In the genomic region with DNA sequence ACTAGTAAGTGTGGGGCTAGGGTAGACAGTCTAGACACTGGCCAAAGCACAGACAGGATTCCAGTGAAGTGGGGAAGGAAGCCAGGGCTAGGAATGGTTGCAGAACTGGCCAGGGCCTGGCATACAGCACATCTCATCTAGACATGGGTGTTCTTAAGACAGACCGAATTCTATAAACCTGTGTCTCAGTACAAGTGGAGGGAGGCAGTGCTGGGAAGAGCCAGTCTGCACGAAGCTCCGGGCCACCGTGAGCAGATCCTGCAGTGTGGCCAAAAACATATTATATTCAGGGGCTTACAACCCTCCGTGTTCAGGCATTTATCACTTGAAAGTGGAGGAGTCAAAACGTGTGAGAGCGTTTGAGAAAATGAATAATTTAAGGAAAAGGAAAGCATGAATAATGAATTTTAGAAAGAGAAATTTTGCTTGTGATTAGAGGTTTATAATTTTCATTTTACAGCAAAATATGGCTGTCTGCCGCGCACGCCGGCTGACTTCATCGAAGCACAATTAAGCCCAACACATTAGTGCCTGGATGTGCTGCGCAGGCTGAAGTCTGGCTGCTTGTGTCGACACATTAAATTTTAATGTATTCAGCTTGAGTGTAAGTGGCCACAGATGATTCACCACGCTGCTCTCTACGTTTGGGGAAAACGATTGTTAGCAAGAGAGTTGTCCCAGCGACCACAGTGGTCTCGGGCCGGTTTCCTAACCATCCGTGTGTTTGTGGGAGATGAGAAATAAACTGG, we compare ENCODE assay signal across 19 mouse cellular contexts.
DNase-seq lines count a peak whose midpoint lies in the region; ATAC-seq and TF ChIP-seq lines count a peak whose summit lies in the region.
"Had no signal": no experiment of that assay in that cellular context is flagged by ENCODE, and none has a peak within 500 bp of the region (broad histone marks: within the 10 kb centered on the region; RNA-seq: fewer than 3 reads in every experiment).

No protein-coding gene starts in this region.

- peak; percentile 70 for ATAC-seq in forebrain, postnatal 0 days
- ATAC-seq in forebrain, embryonic 11.5 days (replicated peaks; ENCODE audit: low FRiP score) = no peak
- ATAC-seq in midbrain, embryonic 16.5 days = peak; percentile 76
- no peak for ATAC-seq in CD4-positive, CD25-positive, alpha-beta regulatory T cell, adult 4 months
- ATAC-seq: liver, postnatal 0 days had no signal

- peak overlapping the region; percentile 15; the same call in 1 of the 2 replicates for H3K4me2 ChIP-seq in forebrain, postnatal 0 days (ENCODE audit: low read depth)
- H3K4me2 ChIP-seq in forebrain, embryonic 11.5 days (ENCODE audit: low read depth, low read length, severe bottlenecking) = no peak overlapping the region
- H3K4me2 ChIP-seq in midbrain, embryonic 16.5 days (ENCODE audit: low read length) = peak overlapping the region; percentile 39
- H3K4me2 ChIP-seq: embryonic facial prominence, embryonic 12.5 days; limb, embryonic 15.5 days had no signal

- H3K4me1 ChIP-seq in forebrain, postnatal 0 days (ENCODE audit: insufficient read depth) = peaks cover 5% of the 10 kb centered on the region; the same call in 1 of the 2 replicates
- peaks cover under 1% of the 10 kb centered on the region; the same call in 1 of the 2 replicates for H3K4me1 ChIP-seq in forebrain, embryonic 11.5 days (replicated peaks; ENCODE audit: control insufficient read depth, insufficient read depth, low read length)
- no peaks in the 10 kb centered on the region for H3K4me1 ChIP-seq in midbrain, embryonic 16.5 days (ENCODE audit: control insufficient read depth, insufficient read depth, low read length)
- H3K4me1 ChIP-seq: embryonic facial prominence, embryonic 12.5 days had no signal

- no peaks in the 10 kb centered on the region for H3K27me3 ChIP-seq in forebrain, postnatal 0 days (ENCODE audit: insufficient read depth, low read length)
- no peaks in the 10 kb centered on the region for H3K27me3 ChIP-seq in forebrain, embryonic 11.5 days (ENCODE audit: control insufficient read depth, insufficient read depth, low read length)
- no peaks in the 10 kb centered on the region for H3K27me3 ChIP-seq in midbrain, embryonic 16.5 days (ENCODE audit: control insufficient read depth, insufficient read depth, low read depth, low read length)
- H3K27me3 ChIP-seq: embryonic facial prominence, embryonic 12.5 days; limb, embryonic 15.5 days had no signal

- no peak overlapping the region for H3K9ac ChIP-seq in forebrain, postnatal 0 days
- no peak overlapping the region for H3K9ac ChIP-seq in forebrain, embryonic 11.5 days (ENCODE audit: low read length)
- no peak overlapping the region for H3K9ac ChIP-seq in midbrain, embryonic 16.5 days (ENCODE audit: low read depth, low read length)
- H3K9ac ChIP-seq: embryonic facial prominence, embryonic 12.5 days; limb, embryonic 15.5 days; liver, postnatal 0 days had no signal

- peak; percentile 53 for DNase-seq in forebrain, postnatal 0 days
- DNase-seq in forebrain, embryonic 11.5 days (ENCODE audit: low spot score) = no peak
- peak; percentile 39 for DNase-seq in retina, embryonic 14.5 days (ENCODE audit: low spot score)
- DNase-seq in retina, postnatal 1 day = no peak
- DNase-seq in embryo, embryonic 10.5 days (ENCODE audit: low spot score) = no peak
- DNase-seq: adrenal gland, postnatal 10 days; cerebellum, adult 8-10 months; gastrocnemius, adult 2 months; kidney, adult 8-10 months; kidney, postnatal 25 days; layer of hippocampus, adult 9-11 months; liver, postnatal 0 days; lung, postnatal 14 days; thymus, postnatal 36 days had no signal

- no peaks in the 10 kb centered on the region for H3K36me3 ChIP-seq in forebrain, postnatal 0 days (ENCODE audit: insufficient read depth)
- no peaks in the 10 kb centered on the region for H3K36me3 ChIP-seq in forebrain, embryonic 11.5 days (ENCODE audit: control insufficient read depth, insufficient read depth, low read length)
- no peaks in the 10 kb centered on the region for H3K36me3 ChIP-seq in midbrain, embryonic 16.5 days (ENCODE audit: control insufficient read depth, insufficient read depth, low read length)
- H3K36me3 ChIP-seq: embryonic facial prominence, embryonic 12.5 days; limb, embryonic 15.5 days had no signal

- H3K27ac ChIP-seq in forebrain, postnatal 0 days (ENCODE audit: low read depth, low read length) = no peak overlapping the region
- H3K27ac ChIP-seq in forebrain, embryonic 11.5 days (ENCODE audit: low read depth, low read length) = no peak overlapping the region
- peak overlapping the region; percentile 36; the same call in 1 of the 2 replicates for H3K27ac ChIP-seq in midbrain, embryonic 16.5 days (ENCODE audit: low read length)
- H3K27ac ChIP-seq: embryonic facial prominence, embryonic 12.5 days; gastrocnemius, adult 2 months; heart, adult 2 months; limb, embryonic 15.5 days had no signal

- TF ChIP-seq CTCF in forebrain, postnatal 0 days (IDR thresholded peaks at IDR 0.05; ENCODE audit: low read depth) = no peak

- no peaks in the 10 kb centered on the region for H3K9me3 ChIP-seq in forebrain, postnatal 0 days (ENCODE audit: low read length)
- no peaks in the 10 kb centered on the region for H3K9me3 ChIP-seq in forebrain, embryonic 11.5 days (ENCODE audit: control insufficient read depth, low read length)
- no peaks in the 10 kb centered on the region for H3K9me3 ChIP-seq in midbrain, embryonic 16.5 days (replicated peaks; ENCODE audit: control insufficient read depth, low read length, poor library complexity, severe bottlenecking)
- H3K9me3 ChIP-seq: embryonic facial prominence, embryonic 12.5 days; limb, embryonic 15.5 days had no signal

- H3K4me3 ChIP-seq in forebrain, postnatal 0 days (ENCODE audit: low read depth, low read length) = no peak overlapping the region
- no peak overlapping the region for H3K4me3 ChIP-seq in forebrain, embryonic 11.5 days (ENCODE audit: low read depth, low read length)
- no peak overlapping the region for H3K4me3 ChIP-seq in midbrain, embryonic 16.5 days (ENCODE audit: low read depth, low read length)
- H3K4me3 ChIP-seq: embryonic facial prominence, embryonic 12.5 days; gastrocnemius, adult 2 months; heart, adult 2 months; limb, embryonic 15.5 days had no signal

- WGBS in forebrain, postnatal 0 days = 48% methylated on average over 21 of the region's 21 CpGs
- 86% methylated on average over 21 of the region's 21 CpGs for whole genome bisulfite sequencing in forebrain, embryonic 11.5 days
- 40% methylated on average over 21 of the region's 21 CpGs for WGBS in midbrain, embryonic 16.5 days

Comparison
In these comparisons a context has a peak if more than half of its experiments do, and no peak if none do; other contexts are left out.
1. ATAC-seq: peak in forebrain, postnatal 0 days (single experiment) and midbrain, embryonic 16.5 days (single experiment); none in forebrain, embryonic 11.5 days (single experiment) and CD4-positive, CD25-positive, alpha-beta regulatory T cell, adult 4 months (single experiment).
2. DNase-seq: peak in forebrain, postnatal 0 days (single experiment) and retina, embryonic 14.5 days (single experiment); none in forebrain, embryonic 11.5 days (single experiment), retina, postnatal 1 day (single experiment) and embryo, embryonic 10.5 days (single experiment).